Mouse (Mus musculus): ENCODE data around the gene Cyp2a22.
"Not testable (repeated sequence)": the region's sequence is repeated elsewhere in the genome, so short reads cannot be mapped to it uniquely, and the experiment has no call there.

Cyp2a22 gene

DNA sequence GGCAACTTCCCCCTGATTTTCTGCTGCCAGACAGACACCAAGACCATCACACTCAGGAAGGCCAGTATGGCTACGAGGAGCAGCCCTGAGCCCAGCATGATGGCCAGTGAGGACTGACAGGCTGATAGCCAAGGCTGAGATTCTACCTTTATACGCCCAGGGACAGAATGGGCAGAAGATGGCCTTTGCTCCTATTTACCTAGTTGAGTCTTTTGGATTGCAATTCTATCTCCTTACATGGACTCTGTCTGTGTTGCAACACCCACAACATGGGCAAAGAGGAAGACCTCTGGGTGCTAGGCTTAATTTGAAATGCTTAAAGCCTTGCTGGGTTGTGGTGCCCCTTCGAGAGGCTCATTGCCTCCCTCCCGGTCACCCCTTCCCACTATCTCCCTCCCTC, at the start of gene Cyp2a22:
Gene Cyp2a22 (minus strand): TSS at position 123 of the 400 bp plus-strand sequence.
- no peak for DNase-seq (ENCODE audit: low spot score in 2 of 2)

DNA sequence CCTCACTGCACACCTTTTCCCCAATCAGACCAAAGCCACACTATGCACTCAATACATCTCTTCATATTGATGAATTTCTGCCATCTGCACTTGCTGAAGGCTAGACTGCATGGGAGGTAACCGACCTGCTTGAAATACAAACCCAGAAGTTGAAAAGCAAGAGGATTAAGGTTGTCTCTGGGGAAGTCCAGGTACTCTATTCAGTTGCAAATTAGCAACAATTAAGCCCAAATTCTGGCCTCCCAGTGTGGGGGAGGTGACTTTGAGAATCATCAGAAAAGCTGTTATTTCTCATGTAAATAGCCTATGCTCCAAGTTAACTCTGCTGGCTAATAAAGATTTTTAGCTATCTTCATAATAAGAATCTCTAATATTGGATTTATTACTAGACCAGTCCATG, 44.0 kb upstream of the Cyp2a22 start:
- not testable (repeated sequence) for DNase-seq (ENCODE audit: low spot score in 2 of 2)

DNA sequence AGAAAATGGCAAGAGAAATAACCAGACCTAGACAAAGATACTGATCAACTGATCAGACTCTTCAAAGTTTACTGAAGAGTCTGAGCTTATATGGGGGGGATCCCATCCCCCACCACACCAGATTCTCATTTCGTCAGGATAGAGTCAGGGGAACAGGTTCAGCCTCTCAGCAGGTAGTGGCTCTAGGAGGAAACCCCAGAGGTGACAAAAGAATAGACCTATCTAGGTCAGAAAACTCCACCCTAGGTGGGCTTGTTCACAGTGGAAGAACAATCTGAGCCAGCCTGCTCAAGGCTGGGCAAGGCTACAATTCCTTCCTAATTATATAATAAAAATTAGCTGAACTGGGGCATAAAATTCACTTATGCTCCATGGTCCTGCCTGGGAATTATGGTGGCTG, 43.4 kb upstream of the Cyp2a22 start:
- DNase-seq (ENCODE audit: low spot score in 2 of 2): no peak

DNA sequence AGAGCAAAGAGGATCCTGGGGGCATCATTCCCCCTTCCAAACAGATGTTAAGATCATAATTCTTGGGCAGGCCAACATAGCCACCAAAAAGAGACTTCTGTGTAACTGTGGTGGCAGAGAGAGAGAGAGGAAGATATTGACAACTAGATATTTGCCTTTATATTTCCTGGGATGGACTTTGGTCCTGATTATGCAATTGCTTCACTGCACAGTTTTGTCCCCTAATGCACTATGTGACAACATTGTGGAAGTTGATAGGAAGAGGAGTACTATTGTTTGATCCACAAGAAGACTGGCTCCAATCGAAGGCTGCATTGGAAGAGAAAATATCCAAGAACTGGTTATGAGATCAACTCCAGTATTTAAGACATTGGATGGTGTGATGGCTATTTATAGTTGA, 42.8 kb upstream of the Cyp2a22 start:
- DNase-seq (ENCODE audit: low spot score in 2 of 2): not testable (repeated sequence)

DNA sequence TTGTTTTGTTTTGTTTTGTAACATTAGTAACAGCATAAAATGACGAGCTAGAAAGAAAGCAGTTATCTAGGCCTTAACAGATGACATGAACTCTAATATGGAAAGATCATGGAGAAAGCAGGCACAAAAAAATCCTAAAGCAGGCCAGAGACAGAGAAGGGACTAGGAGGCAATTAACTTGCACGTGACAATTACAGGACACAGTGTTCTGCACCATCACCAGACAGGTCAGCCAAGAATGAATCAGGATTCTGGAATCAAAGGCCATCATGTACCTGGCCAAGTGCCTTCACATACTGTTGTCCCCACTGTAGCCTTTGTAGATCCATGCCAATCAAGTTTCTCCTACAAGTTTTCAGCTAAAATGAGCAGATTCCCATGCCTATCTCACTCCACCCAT, 42.3 kb upstream of the Cyp2a22 start:
- not testable (repeated sequence) for DNase-seq (ENCODE audit: low spot score in 2 of 2)

DNA sequence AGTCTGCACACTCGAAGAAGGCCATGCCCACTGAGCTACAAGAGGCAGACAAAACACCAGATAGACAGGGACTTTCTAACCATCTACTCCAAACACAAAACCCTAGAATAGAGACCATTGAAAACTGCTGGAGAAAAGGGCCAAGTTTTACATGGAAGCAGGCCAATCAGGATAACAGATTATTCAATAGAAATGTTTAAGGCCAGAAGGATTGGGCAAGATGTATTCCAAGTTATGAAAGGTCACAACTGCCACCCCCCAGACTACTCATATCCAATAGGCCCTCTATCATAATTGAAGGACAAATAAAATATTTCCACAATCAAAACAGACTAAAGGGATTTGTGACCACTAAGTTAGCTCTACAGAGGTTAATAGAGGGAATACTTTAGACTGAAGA, 23.2 kb upstream of the Cyp2a22 start:
- DNase-seq (ENCODE audit: low spot score in 2 of 2): not testable (repeated sequence)

DNA sequence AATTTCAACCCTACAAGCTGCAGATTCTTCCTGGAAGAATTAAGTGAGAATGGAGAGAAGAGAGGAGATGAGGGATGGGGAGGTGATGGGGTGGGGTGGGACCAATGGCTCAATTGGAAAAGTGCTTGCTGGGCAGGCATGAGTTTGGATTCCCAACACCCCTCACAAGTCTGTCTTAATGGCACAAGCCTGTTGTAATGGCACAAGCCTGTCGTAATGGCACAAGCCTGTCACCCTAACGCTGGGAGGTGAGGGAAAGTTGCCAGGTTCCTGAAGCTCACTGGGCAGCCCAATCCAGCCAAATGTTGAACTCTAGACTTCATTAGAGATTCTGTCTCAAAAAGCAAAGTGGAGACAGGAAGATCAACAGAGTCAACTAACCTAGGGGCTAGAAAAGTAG, 14.1 kb upstream of the Cyp2a22 start:
- not testable (repeated sequence) for DNase-seq (ENCODE audit: low spot score in 2 of 2)

DNA sequence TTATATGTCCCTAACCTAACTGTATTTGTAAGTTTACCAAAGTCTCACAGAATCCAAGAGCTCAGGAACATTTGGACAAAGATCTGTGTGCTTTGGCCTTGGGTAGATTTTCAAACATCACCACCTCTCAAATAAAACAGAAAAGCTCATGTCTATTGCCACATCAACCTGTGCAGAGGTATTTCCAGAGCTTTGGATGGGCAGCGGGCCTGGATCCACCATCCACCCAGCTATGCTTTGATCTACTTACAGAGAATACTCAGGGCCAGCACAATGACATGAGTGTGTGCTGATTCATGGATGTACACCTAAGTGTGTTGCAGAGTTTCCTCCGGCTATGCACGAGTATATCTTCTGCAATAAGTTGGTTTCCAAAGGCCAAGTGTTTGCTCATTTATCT, 13.5 kb upstream of the Cyp2a22 start:
- DNase-seq (ENCODE audit: low spot score in 2 of 2): not testable (repeated sequence)

DNA sequence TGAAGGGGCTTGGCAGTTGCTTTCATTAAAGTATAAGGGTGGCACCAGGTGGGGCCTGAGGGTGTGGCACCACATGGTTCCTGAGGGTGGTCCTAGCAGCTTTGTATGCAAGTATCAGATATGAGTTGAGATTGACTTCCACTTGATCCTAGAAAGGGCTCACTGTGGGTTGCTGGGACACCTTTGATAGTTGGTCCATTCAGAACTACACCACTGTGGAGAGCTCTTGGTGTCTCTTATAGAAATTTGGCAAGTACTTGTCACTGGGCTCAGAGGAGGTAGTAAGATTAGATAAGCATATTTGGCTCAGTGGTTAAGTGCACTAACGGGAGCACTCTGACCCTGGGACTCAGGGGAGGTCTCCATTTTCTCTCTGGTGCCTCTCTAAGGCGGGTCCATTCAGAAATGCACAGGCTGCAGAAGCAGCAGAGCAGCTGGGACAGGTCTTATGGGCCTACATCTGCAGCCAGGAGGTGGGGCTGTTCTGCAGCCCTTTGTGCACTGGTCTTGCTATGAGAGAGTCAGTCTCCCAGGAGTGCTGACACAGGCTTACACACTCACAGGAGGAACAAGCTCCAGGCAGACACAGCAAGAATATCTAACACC, 2.2 kb upstream of the Cyp2a22 start:
- not testable (repeated sequence) for DNase-seq (ENCODE audit: low spot score in 2 of 2)

DNA sequence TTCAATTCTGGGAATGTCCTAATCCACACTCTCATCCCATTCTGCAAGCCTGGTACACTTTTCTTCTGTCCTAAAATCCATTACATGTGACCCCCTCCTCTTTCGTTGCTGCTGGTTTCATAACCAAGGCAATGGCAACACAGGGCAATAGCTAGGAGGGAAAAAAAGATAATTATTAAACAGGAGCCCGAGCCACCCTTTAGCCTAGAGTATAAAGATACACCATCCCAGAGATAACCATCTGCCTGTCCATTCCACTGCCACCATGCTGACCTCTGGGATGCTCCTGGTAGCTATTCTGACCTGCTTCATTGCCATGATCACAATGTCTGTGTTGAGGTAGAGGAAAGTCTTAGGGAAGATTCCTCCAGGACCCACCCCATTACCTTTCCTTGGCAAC, 22.1 kb downstream of the Cyp2a22 start:
- DNase-seq (ENCODE audit: low spot score in 2 of 2): not testable (repeated sequence)
